Mouse (Mus musculus): ENCODE data around the gene Oca2.

GRCm38 (mm10) chr7:56204877-56205276 is 34.7 kb upstream of the Oca2 start:
- TF ChIP-seq CTCF (conservative IDR thresholded peaks at IDR 0.05; ENCODE audit: low read length) (no peak), POU5F1 (IDR thresholded peaks at IDR 0.05; ENCODE audit: borderline replicate concordance, low read length) (no peak)

Data from E14TG2a.4 (cell line).